Mouse (Mus musculus) heart, adult 8-10 months (tissue): ENCODE results near the gene Nab1. TPM values are rescaled to one million over a fixed set of nuclear protein-coding genes. Genes with fewer than 3 reads are reported as not detected.

Experiments used
- total RNA-seq, 4 experiments: library from RNA; stranded (reverse); gene quantifications; 2 replicates each; pipeline ENCODE4 v1.2.4; 2022

The Nab1 gene
- total RNA-seq, 4 experiments from 2014 or later = 19.4 to 24.7 (median 23.0) TPM

Other genes with a start within 250 kb of the Nab1 start
- gene Nemp2, start 130.0 kb upstream of the Nab1 start, total RNA-seq = 1 to 10 TPM in 1 of 4 experiments, under 1 TPM in 3; 0.71 to 1.3 (median 0.93) TPM
- 10 to 100 TPM; 19.9 to 22.8 (median 21.4) TPM for gene Mfsd6, start 226.8 kb upstream of the Nab1 start, total RNA-seq